Mouse (Mus musculus) lung, embryonic 14.5 days (tissue): Measurements from ENCODE around the gene Snx1. TPM values are rescaled to one million over a fixed set of nuclear protein-coding genes. Genes with fewer than 3 reads are reported as not detected.

Source experiments
- ATAC-seq: fragments of 200-750 bp; cut with Nextera tagmentation; 2 replicates; pipeline ENCODE4 v1.8.0; 2017; ENCODE audit warnings: mild to moderate bottlenecking, moderate TSS enrichment, moderate library complexity; ENCODE audit not compliant: insufficient read depth
- DNase-seq: peaks from one replicate; pipeline ENCODE4 v3.0.0-alpha.2; 2015
- H3K27ac ChIP-seq: fragments of 300-500 bp; sonication (generic); 2 replicates; pipeline ENCODE4 v1.5.1; 2014; ENCODE audit warnings: low read depth, mild to moderate bottlenecking, moderate library complexity
- H3K27me3 ChIP-seq: fragments of 300-500 bp; sonication (generic); 2 replicates; pipeline ENCODE4 v1.6.1; 2014; ENCODE audit warnings: low read length, control low read depth; ENCODE audit not compliant: insufficient read depth
- H3K36me3 ChIP-seq: fragments of 300-500 bp; sonication (generic); 2 replicates; pipeline ENCODE4 v1.6.1; 2014; ENCODE audit warnings: control low read depth; ENCODE audit not compliant: insufficient read depth
- H3K4me1 ChIP-seq: fragments of 300-500 bp; sonication (generic); 2 replicates; pipeline ENCODE4 v1.6.1; 2014; ENCODE audit warnings: antibody characterized with exemption, control low read depth; ENCODE audit not compliant: insufficient read depth
- H3K4me2 ChIP-seq: fragments of 300-500 bp; sonication (generic); 2 replicates; pipeline ENCODE4 v1.6.1; 2014; ENCODE audit warnings: mild to moderate bottlenecking
- H3K4me3 ChIP-seq: fragments of 300-500 bp; sonication (generic); 2 replicates; pipeline ENCODE4 v1.5.1; 2014; ENCODE audit warnings: low read depth, low read length
- H3K9ac ChIP-seq: fragments of 300-500 bp; sonication (generic); 2 replicates; pipeline ENCODE4 v1.6.1; 2014
- H3K9me3 ChIP-seq: fragments of 300-500 bp; sonication (generic); 2 replicates; pipeline ENCODE4 v1.6.1; 2016; ENCODE audit warnings: low read depth, low read length, control low read depth
- CTCF ChIP-seq: IDR thresholded peaks from 2 replicates; pipeline ENCODE4 v1.5.1; 2016; ENCODE audit warnings: antibody characterized with exemption, low read depth
- WGBS: fragments of 180-500 bp; shearing (Covaris S2); extraction: QIAGEN DNeasy Blood & Tissue Kit; methylation state at CpG from one replicate; pipeline ENCODE4 v1.1.7; 2014; 5-methylcytosine and 5-hydroxymethylcytosine counted together
- polyA plus RNA-seq: library from polyadenylated mRNA; unstranded; fragments of >200 nt; fragmentation: Nextera tagmentation; extraction: Ambion mirVana; gene quantifications from 2 replicates; pipeline ENCODE4 v1.2.1, GENCODE M21; 2014

Snx1 gene
- polyA plus RNA-seq, result 116 TPM in 2 replicates

- H3K9ac ChIP-seq, result peak within 1 kb of the TSS; percentile 70
- 2% methylated on average over 34 of the region's 34 CpGs for WGBS
- peaks cover 7% of the 10 kb centered on the region for H3K4me1 ChIP-seq
- H3K36me3 ChIP-seq, result 0 out of 2 replicates have a peak, but pooled peaks cover 3% of the 10 kb centered on the region
- peak within 1 kb of the TSS; percentile 78 for H3K4me2 ChIP-seq
- H3K27ac ChIP-seq, result peak within 1 kb of the TSS; percentile 82
- H3K4me3 ChIP-seq, result peak within 1 kb of the TSS; percentile 70
- no peaks in the 10 kb centered on the region for H3K9me3 ChIP-seq
- DNase-seq (peak; percentile 99), ATAC-seq (peak; percentile 81)
- TF ChIP-seq CTCF, result peak; percentile 21; the same call in 1 of the 2 replicates
- no peaks in the 10 kb centered on the region for H3K27me3 ChIP-seq
These were observed at the start of gene Snx1, which contains the start of gene Ciao2a for GRCm38 (mm10) chr9:66126456-66127192. Gene Snx1 (minus strand): TSS chr9:66126587. Gene Ciao2a (plus strand): TSS chr9:66126611.

- H3K36me3 ChIP-seq, result no peaks in the 10 kb centered on the region
- H3K27me3 ChIP-seq, result no peaks in the 10 kb centered on the region
- no peak for TF ChIP-seq CTCF
- DNase-seq (no peak), ATAC-seq (no peak)
- no peak overlapping the region for H3K4me3 ChIP-seq
- WGBS, result 72% methylated on average over 3 of the region's 3 CpGs
- no peak overlapping the region for H3K27ac ChIP-seq
- no peaks in the 10 kb centered on the region for H3K4me1 ChIP-seq
- no peak overlapping the region for H3K4me2 ChIP-seq
- H3K9ac ChIP-seq, result no peak overlapping the region
- no peaks in the 10 kb centered on the region for H3K9me3 ChIP-seq
These were observed 48.6 kb upstream of the Snx1 start for GRCm38 (mm10) chr9:66174985-66175384.

GRCm38 (mm10) chr9:66173316-66173855 is 47.0 kb upstream of the Snx1 start:
- Histone ChIP-seq H3K4me2 (no peak overlapping the region), H3K27ac (no peak overlapping the region), H3K4me3 (no peak overlapping the region), H3K27me3 (no peaks in the 10 kb centered on the region), H3K9ac (no peak overlapping the region), H3K4me1 (no peaks in the 10 kb centered on the region), H3K36me3 (no peaks in the 10 kb centered on the region), H3K9me3 (no peaks in the 10 kb centered on the region)
- ATAC-seq, result no peak
- no peak for DNase-seq
- TF ChIP-seq CTCF, result no peak
- WGBS, result 90% methylated on average over 5 of the region's 5 CpGs

GRCm38 (mm10) chr9:66171275-66171921 is 45.0 kb upstream of the Snx1 start:
- Histone ChIP-seq H3K27me3 (no peaks in the 10 kb centered on the region), H3K27ac (no peak overlapping the region), H3K9ac (no peak overlapping the region), H3K9me3 (no peaks in the 10 kb centered on the region), H3K4me3 (no peak overlapping the region), H3K36me3 (no peaks in the 10 kb centered on the region), H3K4me1 (no peaks in the 10 kb centered on the region), H3K4me2 (no peak overlapping the region)
- DNase-seq (peak; percentile 14), ATAC-seq (no peak)
- TF ChIP-seq CTCF, result no peak
- WGBS, result 59% methylated on average over 12 of the region's 12 CpGs

GRCm38 (mm10) chr9:66170506-66170905 is 44.1 kb upstream of the Snx1 start:
- Histone ChIP-seq H3K9me3 (no peaks in the 10 kb centered on the region), H3K4me2 (no peak overlapping the region), H3K36me3 (no peaks in the 10 kb centered on the region), H3K4me3 (no peak overlapping the region), H3K27ac (no peak overlapping the region), H3K4me1 (no peaks in the 10 kb centered on the region), H3K9ac (no peak overlapping the region), H3K27me3 (no peaks in the 10 kb centered on the region)
- no peak for DNase-seq
- WGBS, result 54% methylated on average over 5 of the region's 5 CpGs
- ATAC-seq, result no peak
- TF ChIP-seq CTCF, result no peak

- no peaks in the 10 kb centered on the region for H3K4me1 ChIP-seq
- H3K4me2 ChIP-seq, result no peak overlapping the region
- ATAC-seq (no peak), DNase-seq (peak; percentile 21)
- H3K4me3 ChIP-seq, result no peak overlapping the region
- H3K27ac ChIP-seq, result no peak overlapping the region
- H3K9me3 ChIP-seq, result no peaks in the 10 kb centered on the region
- H3K36me3 ChIP-seq, result no peaks in the 10 kb centered on the region
- H3K9ac ChIP-seq, result no peak overlapping the region
- WGBS, result 11% methylated on average over 1 of the region's 1 CpGs
- TF ChIP-seq CTCF, result no peak
- no peaks in the 10 kb centered on the region for H3K27me3 ChIP-seq
These were observed 41.8 kb upstream of the Snx1 start for GRCm38 (mm10) chr9:66168233-66168632.

GRCm38 (mm10) chr9:66167222-66167621 is 40.8 kb upstream of the Snx1 start:
- Histone ChIP-seq H3K4me1 (no peaks in the 10 kb centered on the region), H3K4me2 (no peak overlapping the region), H3K9ac (no peak overlapping the region), H3K9me3 (no peaks in the 10 kb centered on the region), H3K4me3 (no peak overlapping the region), H3K27me3 (no peaks in the 10 kb centered on the region), H3K27ac (no peak overlapping the region), H3K36me3 (no peaks in the 10 kb centered on the region)
- DNase-seq (no peak), ATAC-seq (no peak)
- no peak for TF ChIP-seq CTCF
- 81% methylated on average over 5 of the region's 5 CpGs for WGBS
